Mouse (Mus musculus): Measurements from ENCODE around the gene Ablim1. TPM values are rescaled to one million over a fixed set of nuclear protein-coding genes. Genes with fewer than 3 reads are reported as not detected.
A peak's percentile ranks its signal among the peaks of the same experiment; 100 is the strongest.

Ablim1 gene
- 110 and 130 TPM in 2 replicates for polyA plus RNA-seq (2012; rRNA removed)

GRCm38 (mm10) chr19:57314346-57315012, at the start of gene Ablim1:
TSS of gene Ablim1 (minus strand) at chr19:57314919.
- DNase-seq: peak; percentile 83 to 84
- Histone ChIP-seq H3K4me3 (replicated peaks; ENCODE audit: insufficient read depth, low read depth, low read length) (peak within 1 kb of the TSS; percentile 59), H3K27me3 (ENCODE audit: control insufficient read depth, insufficient read depth, low read length) (no peaks in the 10 kb centered on the region), H3K4me1 (ENCODE audit: control insufficient read depth, insufficient read depth, low read length) (peaks cover 4% of the 10 kb centered on the region; the same call in 1 of the 2 replicates), H3K27ac (ENCODE audit: insufficient read depth, low read length) (peak within 1 kb of the TSS; percentile 72)
- TF ChIP-seq POLR2A (IDR thresholded peaks at IDR 0.05; ENCODE audit: borderline replicate concordance, insufficient read depth, low read length) (peak; percentile 62), CTCF (IDR thresholded peaks at IDR 0.05; ENCODE audit: borderline replicate concordance, insufficient read depth, low read depth, low read length) (peak; percentile 31; the same call in 1 of the 2 replicates)
- under 1% methylated on average over 52 of the region's 52 CpGs for WGBS

GRCm38 (mm10) chr19:57363538-57363937, 48.8 kb upstream of the Ablim1 start:
- 94% methylated on average over 7 of the region's 7 CpGs for WGBS

GRCm38 (mm10) chr19:57363076-57363475, 48.4 kb upstream of the Ablim1 start:
- H3K27ac ChIP-seq (ENCODE audit: insufficient read depth, low read length): no peak overlapping the region
- no peak for DNase-seq
- 51% methylated on average over 7 of the region's 7 CpGs for WGBS
- TF ChIP-seq CTCF (IDR thresholded peaks at IDR 0.05; ENCODE audit: borderline replicate concordance, insufficient read depth, low read depth, low read length): no peak
- no peaks in the 10 kb centered on the region; the same call in 1 of the 2 replicates for H3K4me1 ChIP-seq (ENCODE audit: control insufficient read depth, insufficient read depth, low read length)
- H3K27me3 ChIP-seq (ENCODE audit: control insufficient read depth, insufficient read depth, low read length): no peaks in the 10 kb centered on the region
- H3K4me3 ChIP-seq (replicated peaks; ENCODE audit: insufficient read depth, low read depth, low read length): no peak overlapping the region

More at GRCm38 (mm10) chr19:57363538-57363937, 48.8 kb upstream of the Ablim1 start:
- H3K27ac ChIP-seq (ENCODE audit: insufficient read depth, low read length): no peak overlapping the region
- DNase-seq: no peak
- TF ChIP-seq POLR2A (IDR thresholded peaks at IDR 0.05; ENCODE audit: borderline replicate concordance, insufficient read depth, low read length): no peak
- no peak for TF ChIP-seq CTCF (IDR thresholded peaks at IDR 0.05; ENCODE audit: borderline replicate concordance, insufficient read depth, low read depth, low read length)
- no peak overlapping the region for H3K4me3 ChIP-seq (replicated peaks; ENCODE audit: insufficient read depth, low read depth, low read length)
- H3K4me1 ChIP-seq (ENCODE audit: control insufficient read depth, insufficient read depth, low read length): no peaks in the 10 kb centered on the region; the same call in 1 of the 2 replicates
- no peaks in the 10 kb centered on the region for H3K27me3 ChIP-seq (ENCODE audit: control insufficient read depth, insufficient read depth, low read length)

GRCm38 (mm10) chr19:57362586-57362985, 47.9 kb upstream of the Ablim1 start:
- H3K27ac ChIP-seq (ENCODE audit: insufficient read depth, low read length): no peak overlapping the region
- no peaks in the 10 kb centered on the region; the same call in 1 of the 2 replicates for H3K4me1 ChIP-seq (ENCODE audit: control insufficient read depth, insufficient read depth, low read length)
- H3K4me3 ChIP-seq (replicated peaks; ENCODE audit: insufficient read depth, low read depth, low read length): no peak overlapping the region
- peak; percentile 22 to 46 for DNase-seq
- TF ChIP-seq CTCF (IDR thresholded peaks at IDR 0.05; ENCODE audit: borderline replicate concordance, insufficient read depth, low read depth, low read length) (no peak), POLR2A (IDR thresholded peaks at IDR 0.05; ENCODE audit: borderline replicate concordance, insufficient read depth, low read length) (no peak)
- WGBS: 28% methylated on average over 5 of the region's 5 CpGs
- H3K27me3 ChIP-seq (ENCODE audit: control insufficient read depth, insufficient read depth, low read length): no peaks in the 10 kb centered on the region

GRCm38 (mm10) chr19:57361939-57362307, 47.2 kb upstream of the Ablim1 start:
- TF ChIP-seq POLR2A (IDR thresholded peaks at IDR 0.05; ENCODE audit: borderline replicate concordance, insufficient read depth, low read length) (no peak), CTCF (IDR thresholded peaks at IDR 0.05; ENCODE audit: borderline replicate concordance, insufficient read depth, low read depth, low read length) (no peak)
- Histone ChIP-seq H3K4me3 (replicated peaks; ENCODE audit: insufficient read depth, low read depth, low read length) (peak overlapping the region; percentile 82), H3K27me3 (ENCODE audit: control insufficient read depth, insufficient read depth, low read length) (no peaks in the 10 kb centered on the region), H3K27ac (ENCODE audit: insufficient read depth, low read length) (no peak overlapping the region), H3K4me1 (ENCODE audit: control insufficient read depth, insufficient read depth, low read length) (no peaks in the 10 kb centered on the region; the same call in 1 of the 2 replicates)
- WGBS: 32% methylated on average over 3 of the region's 3 CpGs
- DNase-seq: no peak

- no peaks in the 10 kb centered on the region; the same call in 1 of the 2 replicates for H3K4me1 ChIP-seq (ENCODE audit: control insufficient read depth, insufficient read depth, low read length)
- peak in 1 of 2 experiments; percentile 77 for DNase-seq
- peak overlapping the region; percentile 82 for H3K4me3 ChIP-seq (replicated peaks; ENCODE audit: insufficient read depth, low read depth, low read length)
- TF ChIP-seq CTCF (IDR thresholded peaks at IDR 0.05; ENCODE audit: borderline replicate concordance, insufficient read depth, low read depth, low read length): no peak
- TF ChIP-seq POLR2A (IDR thresholded peaks at IDR 0.05; ENCODE audit: borderline replicate concordance, insufficient read depth, low read length): no peak; the same call in 1 of the 2 replicates
- under 1% methylated on average over 74 of the region's 78 CpGs for WGBS
- peak overlapping the region; percentile 39; the same call in 1 of the 2 replicates for H3K27ac ChIP-seq (ENCODE audit: insufficient read depth, low read length)
- no peaks in the 10 kb centered on the region for H3K27me3 ChIP-seq (ENCODE audit: control insufficient read depth, insufficient read depth, low read length)
Measured at GRCm38 (mm10) chr19:57361131-57361938, 46.6 kb upstream of the Ablim1 start.

GRCm38 (mm10) chr19:57360341-57361130, 45.8 kb upstream of the Ablim1 start, which contains the start of gene Fam160b1:
TSS of gene Fam160b1 (plus strand) at chr19:57360680.
- Histone ChIP-seq H3K27ac (ENCODE audit: insufficient read depth, low read length) (peak within 1 kb of the TSS; percentile 49; the same call in 1 of the 2 replicates), H3K4me1 (ENCODE audit: control insufficient read depth, insufficient read depth, low read length) (no peaks in the 10 kb centered on the region; the same call in 1 of the 2 replicates), H3K4me3 (replicated peaks; ENCODE audit: insufficient read depth, low read depth, low read length) (peak within 1 kb of the TSS; percentile 82), H3K27me3 (ENCODE audit: control insufficient read depth, insufficient read depth, low read length) (no peaks in the 10 kb centered on the region)
- under 1% methylated on average over 61 of the region's 70 CpGs for WGBS
- peak; percentile 95 to 98 for DNase-seq
- TF ChIP-seq POLR2A (IDR thresholded peaks at IDR 0.05; ENCODE audit: borderline replicate concordance, insufficient read depth, low read length) (peak; percentile 14; the same call in 1 of the 2 replicates), CTCF (IDR thresholded peaks at IDR 0.05; ENCODE audit: borderline replicate concordance, insufficient read depth, low read depth, low read length) (peak; percentile 48; the same call in 1 of the 2 replicates)

Measured in cerebellum, adult 2 months (tissue).